Mouse (Mus musculus) right cerebral cortex, postnatal 4 days (tissue): ENCODE results near the gene Etl4.
"Not testable (repeated sequence)": the region's sequence is repeated elsewhere in the genome, so short reads cannot be mapped to it uniquely, and the experiment has no call there.

ENCODE experiments used
- DNase-seq: peaks from one replicate; pipeline ENCODE4 v3.0.0-alpha.2; 2022

The Etl4 gene

DNA sequence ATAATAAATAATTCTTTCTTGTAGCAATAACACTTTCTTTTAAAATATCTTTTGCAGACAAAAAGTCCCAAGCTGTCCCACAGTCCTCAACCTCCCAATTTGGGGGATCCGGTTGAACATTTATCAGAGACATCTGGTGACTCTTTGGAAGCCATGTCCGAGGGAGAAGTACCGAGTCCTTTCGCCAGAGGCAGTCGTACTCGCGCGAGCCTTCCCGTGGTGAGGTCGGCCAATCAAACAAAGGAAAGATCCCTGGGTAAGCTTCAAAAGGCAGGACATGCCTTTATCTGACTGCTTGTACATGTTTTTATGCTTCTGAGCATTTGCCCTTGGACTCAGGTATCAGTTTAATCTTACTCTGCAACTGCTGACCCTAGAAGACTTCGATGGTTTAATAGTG lies 752.3 kb downstream of the Etl4 start:
- no peak for DNase-seq

DNA sequence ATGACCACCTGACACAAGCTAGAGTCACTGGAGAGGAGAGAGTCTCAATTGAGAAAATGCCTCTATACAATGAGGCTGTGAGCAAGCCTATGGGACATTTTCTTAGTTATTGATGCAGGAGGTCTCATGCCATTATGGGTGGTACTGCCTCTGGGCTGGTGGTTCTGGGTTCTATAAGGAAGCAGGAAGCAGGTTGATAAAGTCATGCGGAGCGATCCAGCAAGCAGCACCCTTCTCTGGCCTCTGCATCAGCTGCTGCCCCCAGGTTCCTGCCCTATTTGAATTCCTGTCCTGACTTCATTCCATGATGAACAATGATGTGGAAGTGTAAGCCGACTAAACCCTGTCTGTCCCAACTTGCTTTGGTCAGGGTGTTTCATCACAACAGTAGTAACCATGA lies 753.1 kb downstream of the Etl4 start:
- DNase-seq: no peak

DNA sequence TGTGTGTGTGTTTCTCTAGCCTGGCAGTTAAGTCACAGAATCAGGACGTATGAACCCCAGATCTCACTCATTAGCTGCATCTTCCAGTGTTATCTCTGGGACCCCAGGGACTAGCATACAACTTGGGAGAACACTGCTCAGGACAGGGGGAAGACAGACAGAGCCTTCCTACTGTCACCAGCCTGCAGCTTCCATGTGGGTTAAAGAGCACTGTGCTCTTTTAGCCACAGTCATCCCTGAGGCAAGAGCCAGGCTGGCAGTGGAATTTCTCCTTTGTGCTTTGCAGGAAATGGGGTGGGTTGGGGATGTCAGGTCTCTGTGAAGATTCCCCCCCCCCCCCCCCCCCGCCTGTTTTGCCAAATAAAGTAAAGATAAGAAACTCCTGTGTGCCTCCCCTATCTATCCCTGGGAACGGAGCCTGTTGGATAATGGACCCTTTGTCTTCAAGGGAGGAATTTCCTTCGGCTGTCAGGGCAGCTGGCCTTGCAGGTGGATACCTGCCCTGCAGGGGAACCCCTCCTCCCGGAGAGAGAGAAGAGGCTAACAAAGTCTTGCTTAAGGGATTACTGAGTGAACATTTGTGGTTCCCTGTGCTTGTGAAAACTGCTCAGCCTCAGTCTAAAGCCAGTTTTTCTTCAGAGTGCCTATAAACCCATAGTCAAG lies 755.9 kb downstream of the Etl4 start:
- DNase-seq: no peak

DNA sequence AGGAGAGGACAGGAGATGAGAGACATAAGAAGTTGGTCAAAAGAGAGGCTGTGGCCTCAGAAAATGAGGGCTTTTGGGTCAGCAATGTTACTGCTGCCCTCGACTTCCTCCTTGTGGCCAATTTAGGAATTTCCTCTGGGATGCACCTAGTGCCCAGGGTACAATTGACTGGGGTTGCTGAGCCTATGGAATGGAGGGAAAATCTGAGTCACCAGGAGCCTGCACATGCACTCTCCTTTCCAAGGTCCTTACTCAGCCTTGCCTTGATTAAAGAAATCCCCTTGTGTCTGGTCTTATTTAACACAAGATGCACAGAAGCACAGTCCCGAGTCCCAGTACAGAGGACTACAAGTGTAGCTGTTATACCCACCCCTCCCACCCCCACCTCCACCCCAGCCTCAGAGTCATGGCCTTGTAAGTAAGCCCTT lies 756.5 kb downstream of the Etl4 start:
- DNase-seq: peak; percentile 43

DNA sequence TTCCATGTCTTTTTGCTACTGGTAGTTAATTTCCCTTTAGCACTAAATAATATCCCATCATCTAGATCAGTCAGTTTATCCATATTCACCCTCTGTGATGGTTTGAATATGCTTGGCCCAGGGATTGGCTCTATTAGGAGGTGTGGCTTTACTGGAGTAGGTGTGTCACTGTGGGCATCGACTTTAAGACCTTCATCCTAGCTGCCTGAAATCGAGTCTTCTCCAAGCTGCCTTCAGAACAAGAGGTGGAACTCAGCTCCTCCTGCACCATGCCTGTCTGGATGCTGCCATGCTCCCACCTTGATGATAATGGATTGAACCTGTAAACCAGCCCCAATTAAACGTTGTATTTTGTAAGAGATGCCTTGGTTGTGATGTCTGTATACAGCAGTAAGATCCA lies 758.3 kb downstream of the Etl4 start:
- DNase-seq: no peak

DNA sequence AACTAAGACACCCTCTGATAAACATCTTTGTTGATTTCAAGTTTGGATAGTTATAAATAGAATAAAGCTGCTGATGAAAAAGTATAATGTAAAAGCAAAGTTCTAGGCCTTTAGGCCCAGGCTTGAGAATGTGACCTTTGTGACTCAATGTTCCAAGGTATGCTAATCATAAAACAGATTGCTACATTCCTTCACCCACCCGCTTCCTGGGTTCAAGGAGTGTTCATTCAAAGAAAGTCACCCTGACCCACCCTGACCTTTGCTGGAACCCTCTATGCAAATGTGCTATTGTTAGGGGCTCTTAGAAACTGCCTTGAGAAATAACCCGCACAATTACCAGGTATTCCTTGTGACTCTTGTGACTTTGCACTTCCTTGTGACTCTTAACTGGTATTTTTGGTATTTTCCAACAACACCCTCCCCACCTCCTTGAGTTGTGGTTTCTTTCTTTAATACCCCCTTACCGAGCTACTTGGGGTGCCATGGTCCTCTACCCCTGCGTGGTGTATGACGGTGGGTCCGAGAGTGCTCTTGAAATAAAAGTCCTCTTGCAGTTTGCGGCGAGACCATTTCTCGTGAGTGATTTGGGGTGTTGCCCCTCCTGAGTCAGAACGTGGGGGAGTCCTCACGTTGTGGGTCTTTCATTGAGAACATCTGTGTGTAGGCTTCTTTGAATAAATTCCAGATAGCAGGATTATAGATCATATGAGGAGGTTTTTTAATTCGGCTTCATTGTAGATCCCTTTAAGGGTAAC lies 758.9 kb downstream of the Etl4 start:
- DNase-seq: not testable (repeated sequence)

DNA sequence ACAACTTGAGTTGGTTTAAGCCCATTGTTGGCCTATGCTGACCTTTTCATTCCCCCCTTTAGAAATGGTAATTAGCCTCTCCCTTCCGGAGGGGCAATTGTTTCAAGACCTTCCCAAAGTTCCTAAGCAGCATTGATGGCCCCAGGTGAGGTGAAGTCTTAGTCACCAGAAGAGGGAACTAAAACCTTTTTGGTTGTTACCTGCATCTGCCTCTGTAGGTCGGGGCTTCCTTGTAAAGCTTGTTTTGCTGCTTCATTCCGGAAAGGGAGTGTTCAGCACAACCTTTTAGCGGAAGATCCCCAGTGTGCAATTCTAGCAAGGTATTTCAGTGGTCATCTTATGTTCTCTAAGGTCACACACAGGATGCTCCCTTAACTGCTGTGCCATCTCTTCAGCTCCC lies 759.8 kb downstream of the Etl4 start:
- no peak for DNase-seq

DNA sequence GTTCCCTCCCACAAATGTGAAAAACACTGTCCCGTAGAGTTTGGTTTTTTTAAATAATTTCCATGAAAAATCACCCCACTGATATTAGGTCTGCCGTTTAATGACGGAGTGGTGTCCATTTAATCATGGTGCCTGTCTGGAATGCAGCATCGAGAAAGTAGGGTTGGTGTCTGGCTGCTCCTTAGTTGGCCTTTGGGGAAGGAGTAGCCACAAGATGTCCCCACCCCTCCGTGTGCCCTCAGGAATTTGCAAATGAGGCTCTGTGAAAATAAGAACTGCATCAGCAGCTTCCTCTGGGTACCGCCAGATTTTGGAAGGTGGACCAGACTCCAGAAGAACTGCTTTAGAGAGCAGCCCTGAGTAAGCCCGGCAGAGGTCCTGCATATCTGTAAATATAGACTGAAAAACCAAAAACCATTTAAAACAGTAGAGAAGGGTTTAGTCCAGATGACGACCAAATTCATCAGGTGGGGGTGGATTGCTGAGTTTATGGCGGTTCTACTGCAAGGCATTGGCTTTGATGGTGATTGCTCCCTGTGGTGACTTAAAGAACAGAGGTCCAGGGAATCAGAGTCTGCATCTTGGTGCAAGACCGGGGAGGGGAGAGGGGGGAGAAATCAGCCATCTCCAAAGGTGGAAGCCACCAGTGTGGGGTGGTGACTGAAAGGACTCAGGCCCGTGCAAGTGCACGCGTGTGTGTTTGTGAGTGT lies 762.1 kb downstream of the Etl4 start:
- DNase-seq: no peak

DNA sequence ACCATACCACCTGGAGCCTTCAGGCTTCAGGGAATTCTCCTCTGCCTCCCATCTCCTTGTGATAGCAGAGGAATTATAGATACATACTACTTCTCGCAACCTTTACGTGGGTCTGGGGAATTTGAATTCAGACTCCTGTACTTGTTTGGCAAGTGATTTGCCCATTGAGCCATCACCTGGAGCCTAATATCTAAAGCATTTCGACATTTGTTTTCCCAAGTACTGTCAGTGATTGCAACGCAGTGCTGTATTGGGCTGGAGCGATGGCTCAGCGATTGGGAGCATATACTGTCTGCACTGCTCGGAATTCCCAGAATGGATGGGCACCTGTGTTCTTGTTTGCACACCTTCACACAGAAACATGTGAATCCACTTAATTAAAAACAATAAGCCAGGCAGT lies 762.7 kb downstream of the Etl4 start:
- DNase-seq: no peak

DNA sequence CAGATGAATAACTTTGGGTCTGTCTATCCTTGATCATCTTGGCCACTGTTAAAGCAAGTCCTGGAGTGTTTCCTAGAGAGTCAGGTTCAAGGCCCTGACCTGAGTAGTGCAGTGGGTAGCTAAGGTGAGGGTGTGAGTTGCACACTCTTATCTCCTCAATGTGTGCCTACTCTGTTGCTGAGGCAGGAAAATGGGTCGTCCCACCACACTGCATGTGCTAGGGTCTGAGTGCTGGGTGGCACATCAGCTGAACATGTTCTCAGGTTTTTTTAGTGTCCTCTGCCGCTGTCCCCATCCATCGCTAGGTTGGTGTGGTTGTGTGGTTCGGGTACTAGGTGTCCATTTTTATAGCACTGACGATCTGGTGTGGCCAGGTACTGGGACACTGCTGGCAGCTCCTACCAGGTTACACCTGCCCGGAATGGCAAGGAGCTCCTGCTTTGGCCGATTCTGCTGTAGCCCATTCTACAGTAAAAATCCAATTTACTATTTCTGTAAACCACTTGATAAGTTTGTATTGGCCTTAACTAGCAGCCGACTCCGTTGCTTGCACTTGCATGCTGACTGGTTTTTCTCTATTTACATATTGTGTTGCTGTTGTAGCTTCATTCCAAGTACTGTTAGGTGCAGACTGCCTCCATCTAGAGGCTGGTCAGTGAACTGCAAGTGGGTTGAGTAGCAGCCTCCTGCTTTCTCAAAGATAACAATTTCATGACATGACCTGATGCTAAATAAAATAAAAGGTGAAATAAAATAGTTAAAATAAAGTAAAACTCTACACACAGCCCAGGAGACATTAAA lies 763.4 kb downstream of the Etl4 start:
- peak; percentile 74 for DNase-seq

DNA sequence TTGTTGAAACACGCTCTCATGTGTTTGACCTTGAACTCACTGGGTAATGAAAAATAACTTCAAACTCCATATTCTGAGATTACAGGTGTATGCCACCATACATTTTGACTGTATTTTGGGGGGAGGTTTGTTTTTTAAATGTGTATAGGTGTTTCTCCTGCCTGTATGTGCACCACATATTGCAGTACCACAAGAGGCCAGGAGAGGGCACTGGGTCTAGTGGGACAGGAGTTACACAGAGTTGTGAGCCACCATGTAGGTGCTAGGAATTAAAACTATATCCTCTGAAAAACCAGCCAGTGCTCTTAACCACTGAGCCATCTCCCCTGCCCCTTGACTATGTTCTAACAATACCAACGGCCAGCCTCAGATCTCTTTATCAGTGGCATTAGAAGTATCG lies 766.8 kb downstream of the Etl4 start:
- no peak for DNase-seq

DNA sequence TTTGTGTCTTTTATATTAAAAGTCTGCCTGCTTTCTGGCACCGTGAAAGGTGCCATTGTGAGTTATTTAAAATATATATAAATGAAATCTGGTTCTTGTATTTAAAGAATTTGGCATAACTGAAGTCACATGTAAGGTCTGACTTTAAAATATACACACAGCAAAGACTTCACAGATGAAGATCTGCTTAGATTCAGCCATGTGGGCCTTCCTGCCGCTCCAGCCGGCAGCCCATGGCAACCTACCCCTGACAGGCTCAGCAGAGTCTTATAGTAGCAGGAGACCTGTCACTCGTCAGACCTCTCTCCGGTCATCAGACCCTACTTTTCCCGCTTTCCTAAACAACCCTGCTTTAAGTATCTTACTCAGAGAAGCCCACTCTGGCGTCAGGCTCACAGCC lies 769.2 kb downstream of the Etl4 start:
- no peak for DNase-seq

DNA sequence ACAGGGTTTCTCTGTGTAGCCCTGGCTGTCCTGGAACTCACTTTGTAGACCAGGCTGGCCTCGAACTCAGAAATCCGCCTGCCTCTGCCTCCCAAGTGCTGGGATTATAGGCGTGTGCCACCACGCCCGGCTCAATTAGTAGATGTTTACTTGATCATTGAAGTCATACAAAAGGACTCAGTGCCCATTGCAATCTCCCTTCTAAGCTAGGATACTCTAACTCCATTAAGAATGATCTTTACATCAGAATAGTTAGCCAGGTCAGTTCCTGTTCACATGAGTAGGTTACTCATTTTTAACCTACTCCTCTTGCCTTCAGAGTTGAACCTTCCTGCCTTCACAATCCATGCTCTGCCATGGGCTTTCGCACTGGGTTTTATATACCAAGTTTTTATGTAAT lies 772.6 kb downstream of the Etl4 start:
- not testable (repeated sequence) for DNase-seq

DNA sequence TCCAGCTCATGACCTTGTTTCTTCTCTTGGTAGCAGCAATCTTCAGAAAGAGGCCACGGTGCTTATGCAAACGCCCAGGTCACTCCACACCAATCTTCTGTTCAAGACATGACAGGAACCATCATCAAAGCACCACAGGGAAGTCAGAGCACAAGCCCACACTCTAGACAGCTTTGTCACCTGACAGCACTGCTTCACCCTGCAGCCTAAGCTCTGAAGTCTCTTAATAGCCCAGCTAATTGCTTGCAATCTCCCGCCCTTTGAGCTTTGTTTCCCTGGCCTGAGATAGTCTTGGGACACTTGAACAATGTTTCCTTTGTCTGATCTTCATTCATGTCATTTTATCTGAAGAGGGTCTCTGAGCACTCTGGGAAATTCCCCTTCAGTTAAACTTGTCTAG lies 779.8 kb downstream of the Etl4 start:
- no peak for DNase-seq

DNA sequence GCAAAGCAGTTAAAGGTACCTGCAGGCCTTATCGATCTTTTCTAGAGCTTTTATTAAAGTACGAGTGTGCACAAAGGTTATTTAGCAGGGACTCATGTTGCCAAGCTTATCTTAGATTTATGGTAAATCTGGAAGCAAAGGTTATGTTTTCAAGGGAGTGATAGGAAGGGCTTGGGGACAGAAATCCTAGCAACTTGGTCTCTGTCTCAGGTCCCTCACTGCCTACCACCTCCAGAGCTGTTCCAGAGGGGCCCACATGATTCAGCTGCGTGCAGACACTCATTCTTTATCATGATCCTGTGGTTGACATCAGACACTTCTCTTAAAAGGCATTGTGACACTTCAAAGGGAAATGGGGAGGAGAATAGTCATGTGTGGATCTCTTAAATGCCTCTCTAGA lies 783.3 kb downstream of the Etl4 start:
- no peak for DNase-seq

DNA sequence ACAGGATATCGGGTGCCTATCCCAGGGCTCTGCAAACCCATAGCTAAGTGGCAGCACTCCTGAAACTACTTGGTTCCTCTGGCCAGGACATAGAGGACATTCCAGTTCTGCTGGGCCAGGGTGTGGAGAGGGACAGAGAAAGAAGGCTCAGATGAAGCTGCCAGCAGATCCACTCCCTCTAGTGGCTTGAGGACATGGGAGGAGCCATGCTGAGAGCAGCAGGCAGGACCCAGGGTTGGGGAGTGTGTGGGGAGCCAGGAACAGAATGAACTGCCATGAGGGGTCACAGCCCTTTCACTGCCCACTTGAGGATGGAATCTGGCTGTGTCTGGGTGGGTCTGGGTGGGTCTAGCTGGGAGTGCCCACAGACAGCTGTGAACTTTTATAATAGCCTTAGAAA lies 784.2 kb downstream of the Etl4 start:
- no peak for DNase-seq

DNA sequence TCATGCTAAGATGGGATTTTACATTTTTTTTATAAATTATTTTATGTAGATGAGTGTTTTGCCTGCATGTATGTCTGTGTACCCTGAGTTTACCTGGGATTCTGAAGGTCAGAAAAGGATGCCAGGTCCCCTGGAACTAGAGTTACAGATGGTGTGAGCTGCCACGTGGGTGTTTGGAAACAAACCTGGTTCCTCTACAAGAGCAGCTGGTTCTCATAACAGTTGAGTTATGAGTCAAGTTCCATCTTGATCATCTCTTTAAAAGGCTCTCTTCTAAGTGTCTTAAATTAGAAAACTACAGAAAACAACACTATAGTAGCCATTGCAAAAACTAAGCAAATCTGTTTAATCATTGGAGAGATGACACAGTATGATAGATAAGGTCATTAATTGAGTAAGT lies 788.1 kb downstream of the Etl4 start:
- no peak for DNase-seq

DNA sequence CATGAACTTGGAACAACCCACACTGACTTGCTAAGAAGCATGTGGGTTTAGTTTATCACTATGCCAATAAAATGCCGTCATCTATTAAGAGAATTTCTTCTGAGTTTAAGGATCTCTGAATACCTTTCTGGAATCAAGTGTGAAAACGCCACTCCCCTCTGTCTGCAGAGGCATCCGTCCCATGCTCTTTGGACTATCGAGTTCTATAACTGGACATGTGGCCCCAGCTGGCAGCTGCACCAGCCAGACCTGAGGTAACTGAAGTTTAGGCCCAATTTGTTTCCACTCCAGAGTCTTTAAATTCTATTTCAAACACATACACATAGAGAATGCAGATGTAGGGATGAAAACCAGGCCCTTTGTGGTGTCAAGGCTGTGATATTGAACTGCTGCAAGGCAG lies 795.5 kb downstream of the Etl4 start:
- DNase-seq: no peak

DNA sequence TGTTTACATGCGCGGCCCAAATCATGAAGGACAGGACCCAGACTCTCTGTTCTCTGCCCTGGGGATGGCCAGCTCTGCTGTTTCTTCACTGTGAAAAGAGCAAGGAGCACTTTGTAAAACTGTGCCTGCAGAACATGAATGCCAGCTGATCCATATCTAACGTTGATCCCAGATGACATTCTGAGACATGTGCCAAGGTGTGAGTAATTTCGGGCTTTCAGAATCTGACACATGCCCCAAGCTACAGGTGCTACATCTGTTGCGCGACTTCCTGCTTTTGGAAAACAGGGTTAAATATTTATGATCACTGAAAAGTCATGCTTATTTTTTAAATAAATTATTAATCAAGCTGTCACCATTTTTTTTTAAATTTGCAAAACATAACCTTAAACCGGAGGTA lies 801.0 kb downstream of the Etl4 start:
- no peak for DNase-seq

DNA sequence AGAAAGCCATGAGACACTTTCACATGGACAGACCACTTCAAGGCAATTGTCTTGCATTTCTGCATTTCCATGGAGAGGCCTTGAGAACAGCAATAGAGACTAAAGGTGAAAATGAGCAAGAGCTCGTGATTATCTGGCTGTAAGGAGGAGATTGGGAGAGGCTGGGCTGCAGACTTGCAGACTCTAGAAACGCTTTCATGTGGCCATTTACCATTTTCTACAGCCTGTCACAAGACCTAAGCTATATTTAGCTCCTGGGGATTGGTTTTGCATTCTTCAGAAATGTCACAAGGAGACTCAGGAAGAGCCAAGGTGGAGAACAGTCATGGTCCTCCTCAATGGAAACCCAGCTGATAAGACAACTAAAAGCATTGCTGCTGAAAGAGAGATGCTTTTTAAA lies 801.4 kb downstream of the Etl4 start:
- DNase-seq: no peak

DNA sequence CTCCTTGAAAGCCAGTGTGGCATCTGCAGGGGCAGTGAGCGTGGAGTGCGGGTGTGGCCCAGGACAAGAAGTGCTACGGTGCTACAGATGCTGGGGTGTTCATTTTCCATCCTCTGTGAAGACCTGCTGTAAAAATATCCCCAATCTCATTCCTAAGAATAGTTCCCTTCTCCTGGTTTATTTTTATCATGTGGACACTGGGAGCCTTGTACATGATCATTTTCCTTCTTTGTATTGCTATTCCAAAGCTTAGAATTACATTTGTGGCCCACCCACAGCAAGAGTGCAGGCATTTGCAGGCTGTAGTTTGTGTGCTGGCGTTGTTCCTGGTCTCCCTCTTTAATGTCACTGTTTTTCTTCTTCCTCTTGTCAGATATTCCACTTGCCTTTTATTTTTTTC lies 809.5 kb downstream of the Etl4 start:
- DNase-seq: no peak

DNA sequence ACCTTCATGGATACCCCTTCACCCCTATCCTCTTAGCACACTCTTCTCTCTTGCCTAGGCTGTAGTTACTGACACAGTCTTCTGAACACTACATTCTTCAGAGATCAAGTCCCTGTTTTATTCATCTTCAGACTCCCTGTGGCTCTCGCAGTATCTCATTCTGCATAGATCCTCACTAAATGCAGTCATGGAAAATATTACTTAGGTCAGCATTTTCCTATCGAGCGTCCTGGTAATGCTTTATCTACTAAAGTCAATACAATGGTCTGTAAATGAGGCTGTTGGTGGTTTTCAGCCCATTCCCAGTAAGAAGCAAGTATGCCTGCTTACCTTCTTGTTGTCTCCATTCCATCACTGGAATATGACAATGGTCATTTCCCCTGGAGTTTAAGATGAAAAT lies 811.5 kb downstream of the Etl4 start:
- no peak for DNase-seq
